31 mouse cellular contexts compared by ENCODE assay signal in genomic region chrX:38159097-38159496, GRCm38 (mm10). TPM values are rescaled to one million over a fixed set of nuclear protein-coding genes. Genes with fewer than 3 reads are reported as not detected.
DNase-seq lines count a peak whose midpoint lies in the region; ATAC-seq and TF ChIP-seq lines count a peak whose summit lies in the region.
"Had no signal": no experiment of that assay in that cellular context is flagged by ENCODE, and none has a peak within 500 bp of the region (broad histone marks: within the 10 kb centered on the region; RNA-seq: fewer than 3 reads in every experiment).

No protein-coding gene starts in this region.

- no peaks in the 10 kb centered on the region for H3K9me3 ChIP-seq in heart, postnatal 0 days (replicated peaks; ENCODE audit: control insufficient read depth, low read length)
- no peaks in the 10 kb centered on the region for H3K9me3 ChIP-seq in liver, postnatal 0 days (ENCODE audit: low read length)
- H3K9me3 ChIP-seq in E14TG2a.4 (ENCODE audit: low read length), result no peaks in the 10 kb centered on the region
- H3K9me3 ChIP-seq: embryonic facial prominence, embryonic 10.5 days; heart, embryonic 12.5 days; hindbrain, embryonic 13.5 days; megakaryocyte, embryonic 14.5 days; neural tube, embryonic 12.5 days had no signal

- H3K36me3 ChIP-seq in heart, postnatal 0 days (replicated peaks; ENCODE audit: control insufficient read depth, insufficient read depth, low read length), result no peaks in the 10 kb centered on the region
- no peaks in the 10 kb centered on the region for H3K36me3 ChIP-seq in liver, postnatal 0 days (replicated peaks; ENCODE audit: insufficient read depth, low read length)
- H3K36me3 ChIP-seq in E14TG2a.4 (ENCODE audit: insufficient read depth, low read length), result no peaks in the 10 kb centered on the region
- H3K36me3 ChIP-seq: embryonic facial prominence, embryonic 10.5 days; heart, embryonic 12.5 days; hindbrain, embryonic 13.5 days; neural tube, embryonic 12.5 days had no signal

- H3K4me3 ChIP-seq in heart, postnatal 0 days (ENCODE audit: low read depth, low read length), result no peak overlapping the region
- H3K4me3 ChIP-seq in liver, postnatal 0 days (ENCODE audit: low read depth, low read length), result no peak overlapping the region
- H3K4me3 ChIP-seq in E14TG2a.4 (replicated peaks; ENCODE audit: low read length), result no peak overlapping the region
- H3K4me3 ChIP-seq: embryonic facial prominence, embryonic 10.5 days; heart, embryonic 12.5 days; hindbrain, embryonic 13.5 days; megakaryocyte, embryonic 14.5 days; neural tube, embryonic 12.5 days had no signal

- TF ChIP-seq EP300 in heart, postnatal 0 days (IDR thresholded peaks at IDR 0.05; ENCODE audit: low read depth), result no peak
- no peak for TF ChIP-seq EP300 in liver, postnatal 0 days (IDR thresholded peaks at IDR 0.05; ENCODE audit: low read depth)

- H3K27me3 ChIP-seq in heart, postnatal 0 days (ENCODE audit: control insufficient read depth, insufficient read depth, low read length), result no peaks in the 10 kb centered on the region
- H3K27me3 ChIP-seq in liver, postnatal 0 days (ENCODE audit: insufficient read depth, low read length), result no peaks in the 10 kb centered on the region
- H3K27me3 ChIP-seq in E14TG2a.4 (ENCODE audit: insufficient read depth, low read length), result no peaks in the 10 kb centered on the region
- H3K27me3 ChIP-seq: heart, embryonic 12.5 days; hindbrain, embryonic 13.5 days; neural tube, embryonic 12.5 days had no signal

- H3K9ac ChIP-seq in heart, postnatal 0 days (replicated peaks; ENCODE audit: low read depth, low read length), result no peak overlapping the region
- H3K9ac ChIP-seq in liver, postnatal 0 days (replicated peaks), result no peak overlapping the region
- H3K9ac ChIP-seq: heart, embryonic 12.5 days; hindbrain, embryonic 13.5 days; liver, embryonic 14.5 days; neural tube, embryonic 12.5 days had no signal

- no peaks in the 10 kb centered on the region for H3K4me1 ChIP-seq in heart, postnatal 0 days (ENCODE audit: control insufficient read depth, insufficient read depth)
- H3K4me1 ChIP-seq in liver, postnatal 0 days (ENCODE audit: insufficient read depth), result no peaks in the 10 kb centered on the region
- H3K4me1 ChIP-seq in E14TG2a.4 (replicated peaks; ENCODE audit: low read depth, low read length), result no peaks in the 10 kb centered on the region
- H3K4me1 ChIP-seq: embryonic facial prominence, embryonic 10.5 days; heart, embryonic 12.5 days; hindbrain, embryonic 13.5 days; megakaryocyte, embryonic 14.5 days; neural tube, embryonic 12.5 days had no signal

- peak; percentile 18; the same call in 1 of the 2 replicates for TF ChIP-seq CTCF in heart, postnatal 0 days (IDR thresholded peaks at IDR 0.05; ENCODE audit: low read depth)
- peak; percentile 19; the same call in 1 of the 2 replicates for TF ChIP-seq CTCF in liver, postnatal 0 days (IDR thresholded peaks at IDR 0.05; ENCODE audit: low read depth)
- TF ChIP-seq CTCF in E14TG2a.4 (conservative IDR thresholded peaks at IDR 0.05; ENCODE audit: low read length), result peak; percentile 42

- no peak overlapping the region for H3K27ac ChIP-seq in heart, postnatal 0 days (ENCODE audit: low read depth)
- H3K27ac ChIP-seq in liver, postnatal 0 days (ENCODE audit: low read depth), result no peak overlapping the region
- H3K27ac ChIP-seq: embryonic facial prominence, embryonic 10.5 days; hindbrain, embryonic 13.5 days; liver, embryonic 14.5 days; neural tube, embryonic 12.5 days had no signal

- DNase-seq in heart, postnatal 0 days (ENCODE audit: low spot score), result no peak
- DNase-seq in heart, postnatal 25 days (ENCODE audit: low spot score), result no peak
- no peak for DNase-seq in liver, postnatal 0 days
- no peak for DNase-seq in liver
- peak; percentile 5 for DNase-seq in adipocyte (ENCODE audit: low spot score)
- DNase-seq in urinary bladder, postnatal 36 days (ENCODE audit: low spot score in 2 of 2), result no peak
- DNase-seq: adrenal gland, postnatal 25 days; cerebellum, postnatal 10 days; heart, postnatal 14 days; kidney, adult 9 months; kidney, postnatal 25 days; lung, postnatal 36 days; midbrain, embryonic 14.5 days; right cerebral cortex, postnatal 14 days had no signal

- intact Hi-C loops in heart, postnatal 25 days (cut with DNase I), result no loop called here

- ATAC-seq in heart, postnatal 0 days (ENCODE audit: insufficient read depth, low read depth), result no peak
- ATAC-seq in liver, postnatal 0 days, result no peak
- ATAC-seq: inflammation-experienced regulatory T-cells, adult 6 months had no signal

- WGBS in heart, postnatal 0 days, result 52% methylated on average over 1 of the region's 1 CpGs
- 32% methylated on average over 1 of the region's 1 CpGs for WGBS in liver, postnatal 0 days (ENCODE audit: insufficient replicate concordance)

- no peak overlapping the region for H3K4me2 ChIP-seq in heart, postnatal 0 days (ENCODE audit: low read depth, low read length)
- no peak overlapping the region for H3K4me2 ChIP-seq in liver, postnatal 0 days (ENCODE audit: low read depth, low read length)
- H3K4me2 ChIP-seq: heart, embryonic 12.5 days; hindbrain, embryonic 13.5 days; neural tube, embryonic 12.5 days had no signal

RNA-seq across cellular contexts. Expression of gene Zbtb33, which starts 30.5 kb away (rescaled TPM):
- total RNA-seq in heart, postnatal 0 days (2014; rRNA removed; ENCODE audit: low replicate concordance), result 13.0 and 14.1 TPM in 2 replicates
- 1.5 and 1.6 TPM in 2 replicates for polyA plus RNA-seq in heart, postnatal 0 days (2015; fragmentation: Nextera tagmentation; extraction: Ambion mirVana)
- 1 to 10 TPM; 8.9 to 9.9 TPM for total RNA-seq in heart, postnatal 25 days (2021)
- polyA plus RNA-seq in liver, postnatal 0 days (2015; fragmentation: Nextera tagmentation; extraction: Ambion mirVana), result 1.3 TPM in 2 replicates

RNA-seq across cellular contexts. Expression of gene Rhox13, which starts 38.1 kb away (rescaled TPM):
- not detected in 2 replicates for total RNA-seq in heart, postnatal 0 days (2014; rRNA removed; ENCODE audit: low replicate concordance)
- polyA plus RNA-seq in heart, postnatal 0 days (2015; fragmentation: Nextera tagmentation; extraction: Ambion mirVana), result not detected in 2 replicates
- total RNA-seq in heart, postnatal 25 days (2021), result not detected
- polyA plus RNA-seq in liver, postnatal 0 days (2015; fragmentation: Nextera tagmentation; extraction: Ambion mirVana), result not detected in 2 replicates
- total RNA-seq: adrenal gland, postnatal 25 days; gastrocnemius, adult 8-10 months; granulocyte monocyte progenitor cell, adult 5-6 weeks; heart, postnatal 14 days; layer of hippocampus, adult 8-10 months; left cerebral cortex, postnatal 36 days had no signal
- polyA plus RNA-seq: brain, embryonic 14.5 days; C2C12; cortical plate, adult 2 months; embryonic facial prominence, embryonic 10.5 days; heart, embryonic 12.5 days; hindbrain, embryonic 13.5 days; inflammation-experienced regulatory T-cells, adult 6 months; limb, embryonic 14.5 days; liver, embryonic 14.5 days; midbrain, embryonic 14.5 days; neural tube, embryonic 12.5 days; urinary bladder, adult 2 months had no signal

RNA-seq across cellular contexts. Expression of gene Rhox12, which starts 48.4 kb away (rescaled TPM):
- not detected in 2 replicates for total RNA-seq in heart, postnatal 0 days (2014; rRNA removed; ENCODE audit: low replicate concordance)
- not detected in 2 replicates for polyA plus RNA-seq in heart, postnatal 0 days (2015; fragmentation: Nextera tagmentation; extraction: Ambion mirVana)
- not detected for total RNA-seq in heart, postnatal 25 days (2021)
- not detected in 2 replicates for polyA plus RNA-seq in liver, postnatal 0 days (2015; fragmentation: Nextera tagmentation; extraction: Ambion mirVana)
- total RNA-seq: adrenal gland, postnatal 25 days; gastrocnemius, adult 8-10 months; granulocyte monocyte progenitor cell, adult 5-6 weeks; heart, postnatal 14 days; layer of hippocampus, adult 8-10 months; left cerebral cortex, postnatal 36 days had no signal
- polyA plus RNA-seq: brain, embryonic 14.5 days; C2C12; cortical plate, adult 2 months; embryonic facial prominence, embryonic 10.5 days; heart, embryonic 12.5 days; hindbrain, embryonic 13.5 days; inflammation-experienced regulatory T-cells, adult 6 months; limb, embryonic 14.5 days; liver, embryonic 14.5 days; midbrain, embryonic 14.5 days; neural tube, embryonic 12.5 days; urinary bladder, adult 2 months had no signal
